Mouse (Mus musculus) left cerebral cortex, adult 18-20 months (tissue): ENCODE data around the gene 1700020L24Rik. TPM values are rescaled to one million over a fixed set of nuclear protein-coding genes. Genes with fewer than 3 reads are reported as not detected.

Experiments used
- DNase-seq, 2 experiments: peaks; one replicate each; pipeline ENCODE4 v3.0.0; 2021 to 2022; ENCODE audit warnings: low spot score in 2 of 2, mixed read lengths in 1 of 2
- total RNA-seq, 2 experiments: library from RNA; stranded (reverse); gene quantifications; 2 replicates each; pipeline ENCODE4 v1.2.3; 2021

The 1700020L24Rik gene
- total RNA-seq, 2 experiments from 2014 or later: 0.47 to 0.53 TPM

- peak; percentile 84 to 86 for DNase-seq
These were observed 2.9 kb downstream of the 1700020L24Rik start for GRCm38 (mm10) chr11:83440081-83441064.

GRCm38 (mm10) chr11:83441235-83441634 is 3.8 kb downstream of the 1700020L24Rik start:
- no peak for DNase-seq

DNA sequence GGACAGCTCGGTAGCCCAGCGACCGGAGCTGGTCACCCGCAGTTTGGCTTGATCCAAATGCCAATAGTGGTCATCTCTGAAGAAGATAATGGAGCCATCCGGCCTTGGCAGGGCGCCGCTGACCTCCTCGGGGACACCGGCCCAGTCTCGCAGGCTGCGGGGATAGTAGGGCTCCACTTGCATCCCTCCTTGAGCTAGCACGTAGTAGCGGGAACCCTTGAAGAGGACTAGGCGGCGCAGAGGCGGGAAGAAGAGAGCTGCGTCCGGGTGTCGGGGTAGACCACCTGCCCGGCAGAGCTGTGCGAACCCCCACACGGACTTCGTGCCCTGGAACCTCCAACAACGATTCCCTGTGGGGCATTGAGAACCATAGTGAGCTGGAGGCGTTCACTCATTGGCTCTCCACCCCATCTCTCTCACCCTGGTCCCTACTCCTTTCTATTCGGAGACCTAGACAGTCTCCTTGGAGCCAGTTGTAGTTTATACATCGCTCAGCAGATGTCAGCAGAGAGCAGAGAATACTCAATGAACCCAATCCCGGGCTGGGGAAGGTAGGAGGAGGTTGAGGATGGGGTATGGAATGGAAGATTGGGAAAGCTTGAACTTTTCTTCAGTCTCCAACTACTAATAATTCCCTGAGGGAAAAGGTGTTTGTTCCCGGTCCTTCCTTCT is 5.3 kb downstream of the 1700020L24Rik start:
- DNase-seq: peak; percentile 78 to 85

GRCm38 (mm10) chr11:83443824-83444223 is 6.3 kb downstream of the 1700020L24Rik start:
- no peak for DNase-seq

GRCm38 (mm10) chr11:83445001-83445400 is 7.5 kb downstream of the 1700020L24Rik start:
- no peak for DNase-seq

GRCm38 (mm10) chr11:83447612-83448011 is 10.1 kb downstream of the 1700020L24Rik start:
- DNase-seq: no peak

- DNase-seq: no peak
These were observed 10.8 kb downstream of the 1700020L24Rik start for GRCm38 (mm10) chr11:83448021-83448926.

GRCm38 (mm10) chr11:83448927-83449236 is 11.4 kb downstream of the 1700020L24Rik start:
- no peak for DNase-seq

DNA sequence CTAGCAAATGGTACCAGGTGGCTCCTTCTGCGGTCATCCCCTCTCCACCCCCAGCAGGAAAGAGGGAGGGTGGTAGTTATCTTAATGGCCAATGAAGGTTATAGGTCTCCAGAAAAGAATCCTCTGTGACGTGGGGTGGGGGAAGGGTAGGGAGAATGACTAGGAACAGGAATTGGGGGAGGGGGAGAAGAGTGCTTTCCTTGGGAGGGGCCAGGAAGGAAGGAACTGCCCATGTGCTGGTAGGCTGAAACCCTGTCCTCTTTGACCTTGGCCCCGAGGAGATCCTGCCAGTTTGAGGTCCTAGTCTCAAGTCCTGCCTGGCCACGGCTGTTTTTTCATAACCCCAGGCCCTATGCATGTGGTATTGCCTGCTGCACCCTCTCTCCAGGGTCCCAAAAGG is 11.8 kb downstream of the 1700020L24Rik start:
- DNase-seq: no peak

GRCm38 (mm10) chr11:83450550-83450949 is 13.1 kb downstream of the 1700020L24Rik start:
- no peak for DNase-seq

DNA sequence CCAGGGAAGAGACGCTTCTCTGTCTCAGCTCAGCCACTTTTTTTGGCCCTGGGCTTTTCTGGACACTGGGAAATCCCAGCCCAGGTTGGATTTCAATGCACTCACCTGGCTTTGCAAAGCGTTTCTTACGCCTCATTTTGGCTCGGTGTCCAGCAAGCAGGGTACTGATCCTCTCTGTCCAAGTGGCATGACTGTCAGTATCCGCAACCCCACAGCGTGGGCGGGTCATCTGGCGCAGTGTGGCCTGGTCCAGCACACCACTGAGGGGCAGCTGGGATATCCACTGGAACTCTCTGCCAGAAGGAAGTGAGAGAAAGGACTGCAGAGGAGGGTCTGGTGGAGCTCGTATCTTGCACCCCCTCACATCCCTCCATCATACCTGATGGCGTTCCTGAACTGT is 13.8 kb downstream of the 1700020L24Rik start:
- no peak for DNase-seq

DNA sequence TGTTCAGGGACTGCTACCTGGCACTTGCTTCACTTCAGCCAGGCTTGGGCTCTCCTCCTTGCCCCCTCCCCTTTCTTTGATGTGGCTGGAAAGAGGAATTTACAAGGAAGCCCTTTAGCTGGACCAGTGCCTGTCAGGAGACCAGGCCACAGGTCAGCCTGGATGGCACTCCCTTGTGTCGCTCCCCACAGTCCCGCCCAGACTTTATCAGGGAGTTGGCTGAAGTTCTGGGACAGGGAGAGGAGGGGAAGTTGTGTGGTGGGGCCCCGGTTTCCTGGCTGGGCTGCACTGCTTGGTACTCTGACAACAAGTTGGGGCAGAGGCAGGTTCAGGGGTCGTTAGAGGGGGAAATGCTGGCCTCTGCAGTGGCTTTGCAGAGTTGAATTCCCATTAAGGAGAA is 17.1 kb downstream of the 1700020L24Rik start:
- no peak for DNase-seq

- no peak for DNase-seq
These were observed 18.1 kb downstream of the 1700020L24Rik start for GRCm38 (mm10) chr11:83455608-83456007.

GRCm38 (mm10) chr11:83457257-83457656 is 19.8 kb downstream of the 1700020L24Rik start:
- DNase-seq: no peak

DNA sequence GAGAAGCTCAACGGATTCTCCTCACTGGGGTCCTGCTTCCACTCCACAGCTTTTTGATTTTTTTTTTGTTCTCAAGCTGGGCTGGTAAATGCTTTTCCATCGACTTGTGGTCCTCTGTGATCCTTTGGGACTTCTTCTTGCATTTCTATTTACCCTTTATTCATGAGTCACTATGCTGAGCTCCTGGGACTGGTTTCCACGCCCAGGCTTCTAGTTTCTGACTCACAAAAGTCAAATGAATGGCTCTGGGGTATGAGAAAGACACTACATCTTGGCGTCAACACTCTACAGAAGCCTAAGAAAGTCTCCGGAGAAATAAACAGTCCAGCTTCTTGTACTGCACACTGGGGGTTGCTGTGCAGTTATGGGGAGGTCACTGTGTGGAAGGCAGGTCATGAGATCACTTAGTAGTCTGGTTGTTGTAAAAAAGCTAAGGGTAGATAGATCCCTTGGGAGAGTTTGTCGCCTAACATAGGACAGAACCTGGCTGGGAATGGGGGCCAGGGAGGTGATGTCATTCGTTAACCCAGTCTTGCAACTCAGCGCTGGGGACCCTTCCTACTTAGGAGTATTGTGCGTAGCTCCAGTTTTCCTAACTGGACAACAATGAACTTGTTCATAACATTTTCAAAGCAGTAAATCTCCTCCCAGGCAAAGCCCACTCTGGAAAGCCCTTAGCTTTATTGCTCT is 20.6 kb downstream of the 1700020L24Rik start:
- no peak for DNase-seq

- DNase-seq: no peak
These were observed 24.1 kb downstream of the 1700020L24Rik start for GRCm38 (mm10) chr11:83461462-83462027.

- peak in 1 of 2 experiments; percentile 27 for DNase-seq
These were observed 25.3 kb downstream of the 1700020L24Rik start, which contains the start of gene Mmp28 for GRCm38 (mm10) chr11:83462711-83463244. Mmp28 (minus strand) TSS chr11:83463071.

GRCm38 (mm10) chr11:83465976-83466375 is 28.5 kb downstream of the 1700020L24Rik start:
- DNase-seq: no peak

DNA sequence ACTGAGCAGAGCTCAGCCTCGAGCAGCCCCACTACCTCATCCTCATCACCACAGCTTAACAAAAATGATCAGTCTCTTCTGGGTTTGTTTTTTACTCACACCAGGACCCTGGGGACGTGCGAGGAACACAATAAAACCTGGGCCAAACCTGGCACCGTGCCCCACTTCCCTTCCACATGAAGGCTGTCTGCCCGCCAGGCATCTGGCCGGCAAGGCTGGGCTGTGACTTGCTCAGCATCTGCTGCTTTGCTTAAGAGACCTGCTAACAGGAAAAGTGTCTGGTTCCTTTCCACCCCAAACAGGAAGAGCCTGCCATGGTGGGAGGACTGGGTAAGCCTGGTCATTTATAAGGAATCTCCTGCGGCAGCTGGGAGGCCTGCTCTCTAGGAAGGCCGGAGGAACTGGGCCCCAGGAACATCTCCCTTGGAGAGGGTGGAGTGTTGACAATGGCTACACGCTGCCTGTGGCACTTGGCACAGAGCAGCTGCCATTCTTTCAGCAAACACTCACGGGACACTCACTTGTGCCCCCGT is 29.7 kb downstream of the 1700020L24Rik start:
- no peak for DNase-seq

GRCm38 (mm10) chr11:83468765-83469164 is 31.3 kb downstream of the 1700020L24Rik start:
- no peak for DNase-seq
